Mouse (Mus musculus) forebrain, postnatal 0 days (tissue): ENCODE data around the gene Tpst2. TPM values are rescaled to one million over a fixed set of nuclear protein-coding genes. Genes with fewer than 3 reads are reported as not detected.

ENCODE experiments used
- ATAC-seq: fragments of 200-750 bp; cut with Nextera tagmentation; 2 replicates; pipeline ENCODE4 v1.8.0; 2017; ENCODE audit warnings: mild to moderate bottlenecking, moderate library complexity
- DNase-seq: peaks from one replicate; pipeline ENCODE4 v3.0.0-alpha.2; 2015
- H3K27ac ChIP-seq: fragments of 300-500 bp; sonication (generic); 2 replicates; pipeline ENCODE4 v1.5.1; 2014; ENCODE audit warnings: low read depth, mild to moderate bottlenecking, antibody characterized with exemption, low read length, moderate library complexity, mixed read lengths
- H3K27me3 ChIP-seq: fragments of 300-500 bp; sonication (generic); 2 replicates; pipeline ENCODE4 v1.6.1; 2014; ENCODE audit warnings: mild to moderate bottlenecking, low read length, mixed read lengths; ENCODE audit not compliant: insufficient read depth
- H3K36me3 ChIP-seq: fragments of 300-500 bp; sonication (generic); 2 replicates; pipeline ENCODE4 v1.6.1; 2014; ENCODE audit warnings: mild to moderate bottlenecking, moderate library complexity; ENCODE audit not compliant: insufficient read depth
- H3K4me1 ChIP-seq: fragments of 300-500 bp; sonication (generic); 2 replicates; pipeline ENCODE4 v1.6.1; 2014; ENCODE audit warnings: antibody characterized with exemption; ENCODE audit not compliant: insufficient read depth
- H3K4me2 ChIP-seq: fragments of 300-500 bp; sonication (generic); 2 replicates; pipeline ENCODE4 v1.6.1; 2014; ENCODE audit warnings: low read depth, mild to moderate bottlenecking, moderate library complexity
- H3K4me3 ChIP-seq: fragments of 300-500 bp; sonication (generic); 2 replicates; pipeline ENCODE4 v1.5.1; 2014; ENCODE audit warnings: low read depth, low read length, mixed read lengths
- H3K9ac ChIP-seq: fragments of 300-500 bp; sonication (generic); 2 replicates; pipeline ENCODE4 v1.6.1; 2014; ENCODE audit warnings: mild to moderate bottlenecking
- H3K9me3 ChIP-seq: fragments of 300-500 bp; sonication (generic); 2 replicates; pipeline ENCODE4 v1.6.1; 2016; ENCODE audit warnings: low read length
- CTCF ChIP-seq: sonication (generic); IDR thresholded peaks from 2 replicates; pipeline ENCODE4 v1.5.1; 2016; ENCODE audit warnings: antibody characterized with exemption, control low read depth, low read depth
- WGBS: fragments of 180-500 bp; shearing (Covaris S2); extraction: QIAGEN DNeasy Blood & Tissue Kit; methylation state at CpG from one replicate; pipeline ENCODE4 v1.1.7; 2014; 5-methylcytosine and 5-hydroxymethylcytosine counted together
- polyA plus RNA-seq: library from polyadenylated mRNA; unstranded; fragments of >200 nt; fragmentation: Nextera tagmentation; extraction: Ambion mirVana; gene quantifications from 2 replicates; pipeline ENCODE4 v1.2.1, GENCODE M21; 2015
- total RNA-seq: library from RNA; depleted of rRNA; stranded (reverse); fragments of >200 nt; gene quantifications from 2 replicates; pipeline ENCODE4 v1.2.3, GENCODE M21; 2014

The Tpst2 gene
- total and polyA plus RNA-seq, 2 experiments from 2014 or later: 37.9 to 45.0 TPM

- ATAC-seq: no peak
- 77% methylated on average over 4 of the region's 4 CpGs for WGBS
- Histone ChIP-seq H3K36me3 (no peaks in the 10 kb centered on the region), H3K4me3 (no peak overlapping the region), H3K4me2 (no peak overlapping the region), H3K4me1 (no peaks in the 10 kb centered on the region), H3K9ac (no peak overlapping the region), H3K27me3 (no peaks in the 10 kb centered on the region), H3K9me3 (no peaks in the 10 kb centered on the region), H3K27ac (no peak overlapping the region)
- DNase-seq: no peak
- TF ChIP-seq CTCF: no peak
Measured at GRCm38 (mm10) chr5:112281676-112282075, 5.2 kb downstream of the Tpst2 start.

GRCm38 (mm10) chr5:112282123-112282779, 5.8 kb downstream of the Tpst2 start:
- no peak overlapping the region for H3K27ac ChIP-seq
- no peak for TF ChIP-seq CTCF
- no peaks in the 10 kb centered on the region for H3K4me1 ChIP-seq
- DNase-seq (no peak), ATAC-seq (no peak)
- H3K4me2 ChIP-seq: no peak overlapping the region
- H3K36me3 ChIP-seq: no peaks in the 10 kb centered on the region
- no peak overlapping the region for H3K4me3 ChIP-seq
- WGBS: 73% methylated on average over 6 of the region's 6 CpGs
- no peak overlapping the region for H3K9ac ChIP-seq
- H3K9me3 ChIP-seq: no peaks in the 10 kb centered on the region
- H3K27me3 ChIP-seq: no peaks in the 10 kb centered on the region

GRCm38 (mm10) chr5:112282780-112283482, 6.4 kb downstream of the Tpst2 start:
- ATAC-seq: no peak
- H3K9me3 ChIP-seq: no peaks in the 10 kb centered on the region
- no peak overlapping the region for H3K4me2 ChIP-seq
- no peak for TF ChIP-seq CTCF
- 76% methylated on average over 9 of the region's 9 CpGs for WGBS
- H3K4me1 ChIP-seq: no peaks in the 10 kb centered on the region
- no peak for DNase-seq
- H3K4me3 ChIP-seq: no peak overlapping the region
- no peaks in the 10 kb centered on the region for H3K27me3 ChIP-seq
- H3K27ac ChIP-seq: no peak overlapping the region
- no peaks in the 10 kb centered on the region for H3K36me3 ChIP-seq
- H3K9ac ChIP-seq: no peak overlapping the region

GRCm38 (mm10) chr5:112283543-112284202, 7.2 kb downstream of the Tpst2 start:
- DNase-seq: no peak

GRCm38 (mm10) chr5:112284203-112284582, 7.7 kb downstream of the Tpst2 start:
- 83% methylated on average over 7 of the region's 7 CpGs for WGBS
- H3K27me3 ChIP-seq: no peaks in the 10 kb centered on the region
- no peak overlapping the region for H3K4me3 ChIP-seq
- H3K4me1 ChIP-seq: no peaks in the 10 kb centered on the region
- no peak for ATAC-seq
- H3K36me3 ChIP-seq: no peaks in the 10 kb centered on the region
- H3K9me3 ChIP-seq: no peaks in the 10 kb centered on the region
- DNase-seq: no peak
- H3K27ac ChIP-seq: no peak overlapping the region
- no peak overlapping the region for H3K4me2 ChIP-seq
- no peak for TF ChIP-seq CTCF
- no peak overlapping the region for H3K9ac ChIP-seq

More at GRCm38 (mm10) chr5:112283543-112284202, 7.2 kb downstream of the Tpst2 start:
- Histone ChIP-seq H3K27me3 (no peaks in the 10 kb centered on the region), H3K27ac (no peak overlapping the region), H3K4me1 (no peaks in the 10 kb centered on the region), H3K9me3 (no peaks in the 10 kb centered on the region), H3K36me3 (no peaks in the 10 kb centered on the region), H3K9ac (no peak overlapping the region), H3K4me2 (no peak overlapping the region), H3K4me3 (no peak overlapping the region)
- no peak for ATAC-seq
- 73% methylated on average over 10 of the region's 10 CpGs for WGBS
- no peak for TF ChIP-seq CTCF

GRCm38 (mm10) chr5:112285548-112286085, 9.1 kb downstream of the Tpst2 start:
- Histone ChIP-seq H3K27me3 (no peaks in the 10 kb centered on the region), H3K4me3 (no peak overlapping the region), H3K9me3 (no peaks in the 10 kb centered on the region), H3K4me2 (no peak overlapping the region), H3K36me3 (no peaks in the 10 kb centered on the region), H3K4me1 (no peaks in the 10 kb centered on the region), H3K9ac (no peak overlapping the region), H3K27ac (no peak overlapping the region)
- 92% methylated on average over 7 of the region's 7 CpGs for WGBS
- DNase-seq: no peak
- ATAC-seq: no peak
- no peak for TF ChIP-seq CTCF

- no peak overlapping the region for H3K27ac ChIP-seq
- H3K4me3 ChIP-seq: no peak overlapping the region
- no peak overlapping the region for H3K9ac ChIP-seq
- 82% methylated on average over 2 of the region's 2 CpGs for WGBS
- no peak for TF ChIP-seq CTCF
- H3K4me2 ChIP-seq: no peak overlapping the region
- ATAC-seq (no peak), DNase-seq (no peak)
- H3K36me3 ChIP-seq: no peaks in the 10 kb centered on the region
- no peaks in the 10 kb centered on the region for H3K4me1 ChIP-seq
- no peaks in the 10 kb centered on the region for H3K27me3 ChIP-seq
- H3K9me3 ChIP-seq: no peaks in the 10 kb centered on the region
Measured at GRCm38 (mm10) chr5:112286608-112286983, 10.1 kb downstream of the Tpst2 start.
